Mouse (Mus musculus) right cerebral cortex, postnatal 10 days (tissue): ENCODE results near the gene Trim33.

ENCODE experiments used
- DNase-seq, 2 experiments: peaks; one replicate each; pipeline ENCODE4 v3.0.0; 2021; ENCODE audit warnings: low spot score in 2 of 2

Trim33 gene

GRCm38 (mm10) chr3:103279182-103280149, at the start of gene Trim33:
Trim33 (plus strand) TSS chr3:103279293.
- DNase-seq: peak; percentile 93

- no peak for DNase-seq
These were observed 46.7 kb upstream of the Trim33 start for GRCm38 (mm10) chr3:103232398-103232797.

GRCm38 (mm10) chr3:103241524-103241923, 37.6 kb upstream of the Trim33 start:
- DNase-seq: peak; percentile 40 to 49

GRCm38 (mm10) chr3:103242156-103242555, 36.9 kb upstream of the Trim33 start:
- DNase-seq: no peak

- DNase-seq: no peak
These were observed 35.6 kb upstream of the Trim33 start for GRCm38 (mm10) chr3:103243491-103243890.

GRCm38 (mm10) chr3:103246627-103247260, 32.3 kb upstream of the Trim33 start:
- peak; percentile 26 to 51 for DNase-seq

- no peak for DNase-seq
These were observed 22.8 kb upstream of the Trim33 start for GRCm38 (mm10) chr3:103256089-103256819.

- DNase-seq: no peak
These were observed 16.2 kb upstream of the Trim33 start for GRCm38 (mm10) chr3:103262802-103263417.

GRCm38 (mm10) chr3:103278561-103279181, 422 bp upstream of the Trim33 start:
- DNase-seq: peak in 1 of 2 experiments; percentile 38

- DNase-seq: peak; percentile 67 to 71
These were observed 1.2 kb downstream of the Trim33 start for GRCm38 (mm10) chr3:103280241-103280761.

- peak in 1 of 2 experiments; percentile 42 for DNase-seq
These were observed 1.8 kb downstream of the Trim33 start for GRCm38 (mm10) chr3:103280875-103281274.

- no peak for DNase-seq
These were observed 9.7 kb downstream of the Trim33 start for GRCm38 (mm10) chr3:103288761-103289160.

GRCm38 (mm10) chr3:103291087-103291486, 12.0 kb downstream of the Trim33 start:
- no peak for DNase-seq

GRCm38 (mm10) chr3:103305411-103305982, 26.4 kb downstream of the Trim33 start:
- DNase-seq: no peak

GRCm38 (mm10) chr3:103309252-103309651, 30.2 kb downstream of the Trim33 start:
- no peak for DNase-seq

- no peak for DNase-seq
These were observed 30.7 kb downstream of the Trim33 start for GRCm38 (mm10) chr3:103309750-103310149.

- DNase-seq: no peak
These were observed 35.2 kb downstream of the Trim33 start for GRCm38 (mm10) chr3:103314291-103314690.

- DNase-seq: no peak
These were observed 56.3 kb downstream of the Trim33 start for GRCm38 (mm10) chr3:103335371-103335770.

GRCm38 (mm10) chr3:103346658-103347057, 67.6 kb downstream of the Trim33 start:
- no peak for DNase-seq

- no peak for DNase-seq
These were observed 74.4 kb downstream of the Trim33 start for GRCm38 (mm10) chr3:103353518-103353917.

- DNase-seq: no peak
These were observed 74.9 kb downstream of the Trim33 start for GRCm38 (mm10) chr3:103354041-103354440.
